Mouse (Mus musculus) cerebellum, adult 11 months (tissue): ENCODE data around the gene Ppp1r21.
A peak's percentile ranks its signal among the peaks of the same experiment; 100 is the strongest.

Experiments used
- DNase-seq: peaks from one replicate; pipeline ENCODE4 v3.0.0; 2022

Ppp1r21 gene

GRCm38 (mm10) chr17:88578522-88579242 lies 48.8 kb downstream of the Ppp1r21 start:
- no peak for DNase-seq

DNA sequence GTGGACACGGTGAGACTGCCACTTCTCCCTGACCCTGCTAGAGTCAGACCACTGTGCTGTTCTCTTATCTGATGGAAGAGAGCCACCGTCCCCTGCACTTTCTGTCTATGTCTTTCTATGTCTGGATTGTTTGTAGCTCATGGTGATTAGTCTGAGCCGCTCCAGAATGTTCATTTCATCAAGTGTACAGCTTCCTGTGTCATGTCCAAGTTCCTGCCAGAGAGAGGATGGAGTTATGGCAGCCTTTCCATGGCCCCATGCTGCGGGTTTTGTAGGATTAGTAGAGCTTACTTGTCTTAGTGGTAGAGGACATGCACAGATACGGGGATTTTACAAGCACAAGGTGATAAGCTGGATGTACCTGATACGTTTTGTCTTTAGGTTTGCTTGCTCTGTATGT lies 50.6 kb downstream of the Ppp1r21 start:
- no peak for DNase-seq

DNA sequence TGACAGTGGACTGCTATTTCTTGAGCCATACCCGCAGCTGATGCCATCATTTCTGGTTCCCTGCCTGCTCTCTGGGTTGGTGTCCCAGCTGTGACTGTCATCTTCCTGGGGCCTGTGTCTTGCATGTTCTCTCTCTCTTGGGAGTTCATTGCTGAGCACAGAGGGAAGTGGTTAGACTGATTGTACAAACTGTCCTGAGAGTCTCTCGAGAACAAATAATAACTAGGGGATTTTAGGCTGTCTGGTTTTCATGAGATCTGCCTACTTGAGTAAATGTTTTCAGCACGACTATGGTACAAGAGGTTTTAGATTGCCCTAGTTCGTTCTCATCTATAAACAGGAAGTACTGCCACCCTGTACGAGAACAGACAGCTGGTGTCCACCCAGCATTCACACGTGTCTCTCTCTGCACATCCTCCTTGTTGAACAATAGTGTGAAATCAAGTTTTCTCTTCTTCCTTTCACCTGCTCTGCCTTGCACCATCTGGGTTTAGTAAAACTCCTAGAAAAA lies 51.6 kb downstream of the Ppp1r21 start:
- no peak for DNase-seq

GRCm38 (mm10) chr17:88582999-88583398 lies 53.1 kb downstream of the Ppp1r21 start:
- DNase-seq = no peak

GRCm38 (mm10) chr17:88583411-88583810 lies 53.5 kb downstream of the Ppp1r21 start:
- DNase-seq = no peak

- no peak for DNase-seq
These were observed 57.5 kb downstream of the Ppp1r21 start for GRCm38 (mm10) chr17:88587371-88587770.

GRCm38 (mm10) chr17:88588228-88588627 lies 58.3 kb downstream of the Ppp1r21 start:
- no peak for DNase-seq

DNA sequence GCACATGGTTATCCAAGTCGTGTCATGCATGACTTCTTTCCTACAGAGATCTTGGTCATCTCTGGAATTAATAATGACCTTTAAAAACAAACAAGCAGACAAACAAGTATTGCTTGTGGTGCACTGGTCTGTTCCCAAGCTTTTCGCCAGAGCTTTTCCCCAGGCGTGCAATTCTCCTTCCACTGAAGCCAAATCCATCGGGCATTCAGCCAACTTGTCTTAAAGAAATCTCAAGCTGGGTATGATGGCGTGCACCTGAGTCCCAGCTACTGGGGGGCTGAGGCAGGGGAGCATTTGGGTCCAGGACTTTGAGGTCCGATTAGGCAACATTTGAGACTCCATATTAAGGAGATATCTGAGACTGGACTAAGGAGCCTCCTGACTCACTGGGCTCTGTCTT lies 60.3 kb downstream of the Ppp1r21 start:
- no peak for DNase-seq

DNA sequence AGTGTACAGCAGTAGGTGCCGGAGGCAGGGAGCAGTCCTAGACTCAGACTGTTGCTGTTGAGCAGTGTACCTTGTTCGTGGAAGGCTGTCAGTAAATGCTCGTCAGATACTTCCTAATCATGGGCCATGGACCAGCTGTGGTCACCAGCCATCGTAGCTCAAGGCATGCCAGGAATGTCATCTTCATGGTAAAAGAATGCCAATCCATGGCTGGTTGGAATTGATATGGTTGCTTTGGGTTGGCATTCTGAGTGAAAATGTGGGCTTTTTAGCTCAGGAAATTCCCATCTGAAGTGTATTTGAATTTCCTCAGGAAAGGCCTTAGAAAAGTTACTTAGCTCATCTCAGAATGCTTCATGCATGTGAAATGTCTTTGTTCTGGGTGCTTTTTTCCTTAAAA lies 65.2 kb downstream of the Ppp1r21 start:
- no peak for DNase-seq

- DNase-seq = no peak
These were observed 66.2 kb downstream of the Ppp1r21 start for GRCm38 (mm10) chr17:88596068-88596467.

DNA sequence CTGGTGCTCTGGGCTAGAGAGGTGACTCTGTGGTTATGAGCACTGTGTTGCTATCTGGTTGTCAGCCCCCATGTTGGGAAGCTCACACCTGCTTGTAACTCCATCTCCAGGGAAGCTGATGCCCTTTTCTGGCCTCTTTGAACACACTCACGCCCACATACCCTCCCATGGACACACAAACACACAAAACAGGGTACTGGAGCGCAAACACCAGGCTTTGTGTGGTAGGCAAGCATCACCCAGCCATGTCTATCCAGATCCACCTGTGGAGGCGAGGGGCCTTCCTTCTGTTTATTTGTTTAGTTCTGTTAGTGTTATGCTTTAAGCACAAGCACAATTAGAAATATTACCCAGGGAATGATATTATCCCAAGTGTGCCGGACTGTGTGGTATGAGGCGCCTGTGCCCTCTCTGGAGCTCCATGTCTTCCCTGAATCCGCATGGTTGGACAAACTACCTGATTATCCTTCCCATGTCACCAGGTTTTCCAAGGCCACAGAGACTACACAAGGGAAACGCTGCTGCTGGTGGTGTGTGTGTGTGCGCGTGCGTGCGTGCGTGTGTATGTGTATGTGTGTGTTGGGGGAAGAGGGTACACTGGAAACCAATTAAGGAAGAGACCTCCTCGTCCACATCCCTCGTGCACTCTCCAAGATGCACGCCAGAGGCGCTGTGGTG lies 66.8 kb downstream of the Ppp1r21 start:
- no peak for DNase-seq

DNA sequence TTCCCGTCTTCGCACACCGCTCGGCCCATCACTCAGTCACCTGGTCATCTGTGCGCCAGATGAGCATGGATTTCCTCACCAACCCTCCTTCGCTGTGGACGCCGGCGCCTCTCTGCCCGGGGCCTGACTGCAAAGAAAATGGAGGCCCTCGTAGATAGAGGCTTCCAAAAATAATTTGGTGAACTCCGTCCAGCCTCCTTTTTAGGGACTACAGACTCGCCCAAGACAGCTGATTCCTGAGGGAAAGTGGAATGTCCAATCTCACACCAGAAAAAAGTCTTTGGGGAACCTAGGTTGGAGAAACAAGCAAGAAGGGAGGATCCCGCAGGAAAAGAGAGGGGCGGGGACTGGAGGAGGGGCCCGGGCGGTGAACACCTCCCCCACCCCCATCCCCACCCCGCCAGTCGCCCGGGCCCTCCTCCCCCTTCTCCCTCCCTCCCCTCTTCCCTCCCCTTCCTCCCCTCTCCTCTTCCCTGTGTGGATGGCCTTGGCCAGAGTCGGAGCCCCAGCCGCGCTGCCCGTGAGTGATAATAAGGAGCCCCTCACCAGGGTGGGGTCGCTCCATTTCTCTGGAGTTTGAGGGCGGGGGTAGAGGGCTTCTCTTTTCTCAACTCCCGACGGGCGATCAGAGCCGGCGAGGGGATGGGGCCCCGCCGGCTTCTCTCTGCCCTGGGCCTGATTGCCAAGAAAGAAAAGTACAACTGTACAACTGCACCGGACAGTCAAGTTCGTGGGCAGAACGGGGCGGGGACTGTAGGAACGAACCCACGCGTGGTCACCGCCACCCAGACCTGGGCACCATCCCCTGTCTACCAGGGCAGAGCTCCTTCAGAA lies 67.5 kb downstream of the Ppp1r21 start, which contains the start of gene Ston1:
Gene Ston1 (plus strand): TSS at position 463 of the 834 bp plus-strand sequence.
- peak; percentile 46 for DNase-seq

GRCm38 (mm10) chr17:88598056-88598420 lies 68.1 kb downstream of the Ppp1r21 start:
- no peak for DNase-seq

DNA sequence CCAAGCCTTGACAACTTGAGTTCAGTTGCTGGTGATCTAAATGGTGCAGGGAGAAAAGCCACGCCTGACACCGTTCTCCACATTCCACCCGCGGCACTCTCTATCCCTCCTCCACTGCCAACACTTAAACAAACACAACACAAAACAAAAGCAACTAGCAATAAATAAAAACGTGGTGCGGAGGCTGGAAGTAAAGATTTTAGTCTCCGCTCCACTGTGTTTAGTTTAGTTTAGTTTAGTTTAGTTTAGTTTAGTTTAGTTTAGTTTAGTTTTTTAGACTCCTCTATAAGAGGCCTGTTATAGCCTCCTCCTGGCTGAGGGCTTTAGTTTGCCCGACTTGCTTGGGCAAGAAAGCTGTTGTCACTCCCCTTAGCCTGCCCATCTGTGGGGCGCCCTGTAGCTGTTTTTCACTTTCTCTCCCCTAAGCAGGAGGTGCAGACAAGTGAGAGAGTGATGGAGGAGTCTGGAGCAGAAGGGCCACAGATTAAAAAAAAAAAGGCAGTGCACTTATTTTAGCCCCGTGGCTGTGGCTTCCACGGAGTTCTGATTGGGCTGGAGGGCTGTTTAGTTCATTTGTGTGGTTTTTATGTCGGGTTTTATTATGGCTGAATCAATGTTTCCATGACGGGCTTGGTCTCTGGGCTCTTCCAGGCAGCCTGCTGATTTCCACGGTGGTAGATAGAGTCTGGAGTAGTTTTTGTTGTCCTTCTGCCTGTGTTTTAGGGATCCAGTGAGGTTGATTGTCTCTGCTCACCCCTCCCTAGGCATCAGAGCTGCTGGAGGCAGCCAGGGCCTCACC lies 68.9 kb downstream of the Ppp1r21 start:
- DNase-seq = no peak

- DNase-seq = no peak
These were observed 70.6 kb downstream of the Ppp1r21 start for GRCm38 (mm10) chr17:88600492-88601026.

- no peak for DNase-seq
These were observed 74.0 kb downstream of the Ppp1r21 start for GRCm38 (mm10) chr17:88603943-88604342.

DNA sequence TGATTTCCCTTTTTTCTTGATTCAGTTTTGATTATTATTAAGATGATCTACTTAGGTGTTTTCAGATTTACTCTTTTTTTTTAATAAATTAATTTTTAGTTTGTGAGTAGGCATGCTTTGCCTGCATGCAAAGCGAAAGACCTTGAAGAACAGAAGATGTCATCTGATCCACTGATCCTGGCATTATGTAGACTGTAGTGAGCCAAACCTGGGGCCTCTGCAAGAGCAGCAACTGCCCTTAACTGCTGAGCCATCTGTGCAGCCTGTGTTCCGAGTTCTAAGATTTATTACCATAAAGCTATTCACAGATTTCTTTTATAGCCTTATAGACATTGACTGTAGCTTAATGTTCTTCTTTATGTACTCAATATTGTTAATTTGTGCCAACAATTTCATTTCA lies 76.1 kb downstream of the Ppp1r21 start:
- DNase-seq = no peak

DNA sequence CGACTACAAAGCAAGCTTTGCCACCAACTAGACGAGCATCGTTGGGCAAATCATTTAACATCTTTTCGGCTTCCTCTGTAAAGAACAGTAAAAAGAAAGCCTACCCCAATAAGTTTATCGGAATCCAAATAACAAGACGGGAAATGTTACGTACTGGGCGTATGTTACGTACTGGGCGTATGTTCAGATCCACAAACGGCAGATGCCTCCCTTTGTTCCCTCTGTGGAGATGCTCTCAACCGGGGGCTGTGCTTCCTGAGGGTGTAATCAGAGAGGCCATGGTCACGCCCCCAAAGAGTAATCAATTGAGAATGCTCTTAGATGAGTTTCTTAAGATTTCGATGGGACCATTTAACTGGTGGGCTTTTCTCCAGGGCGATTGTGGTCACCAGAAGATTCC lies 79.4 kb downstream of the Ppp1r21 start:
- DNase-seq = no peak

DNA sequence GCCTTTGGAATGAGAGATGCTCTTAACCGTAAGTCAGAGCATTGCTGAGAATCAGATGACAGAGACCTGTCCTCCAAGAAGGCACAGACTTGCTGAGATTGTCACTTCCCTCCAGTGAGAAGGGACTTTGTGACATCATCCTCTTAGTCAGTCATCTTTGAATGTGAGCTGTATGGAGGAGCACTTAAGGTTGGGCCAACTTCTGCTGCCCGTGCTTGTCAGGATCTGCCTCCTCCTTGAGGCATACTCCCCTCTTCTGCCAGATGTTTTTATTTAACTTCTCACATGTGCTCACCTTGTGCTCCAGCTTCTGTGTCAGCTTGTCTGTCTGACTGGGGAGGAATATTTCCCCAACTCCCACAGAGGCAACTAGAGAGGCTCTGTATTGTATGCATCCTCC lies 81.1 kb downstream of the Ppp1r21 start:
- DNase-seq = no peak

DNA sequence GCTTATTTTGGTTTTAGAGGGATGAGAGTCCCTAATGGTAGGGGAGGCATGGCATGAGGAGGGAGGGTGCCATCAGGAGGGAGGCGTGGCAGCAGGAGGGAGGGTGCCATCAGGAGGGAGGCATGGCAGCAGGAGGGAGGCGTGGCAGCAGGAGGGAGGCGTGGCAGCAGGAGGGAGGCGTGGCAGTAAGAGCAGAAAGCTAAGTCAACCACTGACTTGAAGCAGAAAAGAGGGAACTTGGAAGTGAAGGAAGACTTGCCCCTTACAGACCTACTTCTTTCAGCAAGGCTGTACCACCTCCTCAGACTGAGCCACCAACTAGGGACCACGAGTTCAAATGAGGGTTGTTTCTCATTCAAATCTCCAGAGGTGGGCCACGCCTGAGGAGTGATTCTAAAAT lies 83.3 kb downstream of the Ppp1r21 start:
- DNase-seq = no peak

DNA sequence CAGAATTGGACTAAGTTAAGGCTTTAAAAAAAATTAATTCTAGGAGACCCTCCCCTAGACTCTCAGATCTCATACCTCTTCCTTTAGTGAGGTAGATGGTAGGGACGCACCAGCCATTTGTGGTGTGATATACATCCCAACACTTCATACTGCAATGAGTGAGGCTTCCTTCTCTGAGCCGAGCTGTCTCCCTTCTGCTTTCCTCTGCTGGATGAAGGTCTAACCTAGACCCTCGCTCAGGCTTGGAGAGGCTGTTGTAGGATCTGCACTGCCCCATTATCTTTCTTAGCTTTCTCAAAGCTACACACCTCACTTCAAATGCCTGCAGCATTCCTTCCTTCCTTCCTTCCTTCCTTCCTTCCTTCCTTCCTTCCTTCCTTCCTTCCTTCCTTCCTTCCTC lies 83.8 kb downstream of the Ppp1r21 start:
- DNase-seq = no peak

- no peak for DNase-seq
These were observed 84.3 kb downstream of the Ppp1r21 start for GRCm38 (mm10) chr17:88614234-88614633.
